Mouse (Mus musculus): ENCODE measurements around the gene Sec22a. TPM values are rescaled to one million over a fixed set of nuclear protein-coding genes. Genes with fewer than 3 reads are reported as not detected.

The Sec22a gene
- polyA plus RNA-seq, 1 experiment from 2014 or later, result 37.3 TPM

DNA sequence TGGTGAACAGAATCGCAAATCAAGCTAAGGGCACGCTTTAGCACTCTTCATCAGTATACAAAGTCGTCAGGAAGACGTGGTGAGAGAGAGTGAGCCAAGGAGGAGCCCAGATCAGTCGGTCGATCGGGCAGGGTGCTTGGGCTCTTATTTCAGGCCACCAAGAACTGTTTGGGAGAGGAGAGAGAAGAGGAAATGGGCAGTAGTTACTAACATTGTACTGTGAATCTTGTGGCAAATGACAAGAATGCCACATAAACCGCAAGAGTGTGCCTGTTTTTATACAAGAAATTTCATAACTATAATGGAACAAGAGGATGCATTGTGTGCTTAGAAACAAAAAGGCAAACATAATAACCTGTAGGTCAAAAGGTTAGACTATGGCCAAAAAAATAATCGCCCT is 16.3 kb upstream of the Sec22a start:
- Histone ChIP-seq H3K9me3 (ENCODE audit: control insufficient read depth, low read length) (no peaks in the 10 kb centered on the region), H3K9ac (ENCODE audit: low read depth, low read length) (no peak overlapping the region), H3K4me3 (ENCODE audit: low read length) (no peak overlapping the region), H3K27ac (ENCODE audit: low read depth, low read length) (no peak overlapping the region), H3K4me1 (ENCODE audit: control insufficient read depth, insufficient read depth, low read depth, low read length) (no peaks in the 10 kb centered on the region), H3K4me2 (ENCODE audit: low read length) (no peak overlapping the region), H3K27me3 (replicated peaks; ENCODE audit: control insufficient read depth, insufficient read depth, low read length) (no peaks in the 10 kb centered on the region), H3K36me3 (ENCODE audit: control insufficient read depth, insufficient read depth, low read length) (no peaks in the 10 kb centered on the region)
- no peak for ATAC-seq
- WGBS, result 89% methylated on average over 9 of the region's 9 CpGs

DNA sequence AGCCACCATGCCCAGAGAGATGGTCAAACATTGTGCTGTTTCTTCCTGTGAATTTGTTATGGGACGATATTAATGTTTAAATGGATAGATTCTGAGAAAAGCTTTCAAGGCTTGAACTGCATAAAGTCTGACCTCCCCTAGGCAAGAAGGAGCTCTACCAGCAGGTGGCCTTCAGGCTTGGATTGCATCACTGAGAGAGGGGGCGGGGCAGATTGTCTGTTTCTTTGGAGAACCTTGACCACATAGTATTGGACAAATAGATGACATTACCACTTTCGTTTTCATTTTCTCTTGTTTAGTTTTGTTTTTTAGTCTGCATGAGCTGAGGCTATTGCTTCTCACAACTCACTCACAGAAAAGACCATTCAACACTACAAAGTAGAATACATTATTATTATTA is 15.6 kb upstream of the Sec22a start:
- no peaks in the 10 kb centered on the region for H3K27me3 ChIP-seq (replicated peaks; ENCODE audit: control insufficient read depth, insufficient read depth, low read length)
- no peak overlapping the region for H3K27ac ChIP-seq (ENCODE audit: low read depth, low read length)
- WGBS, result 90% methylated on average over 3 of the region's 3 CpGs
- no peaks in the 10 kb centered on the region for H3K36me3 ChIP-seq (ENCODE audit: control insufficient read depth, insufficient read depth, low read length)
- H3K9ac ChIP-seq (ENCODE audit: low read depth, low read length), result no peak overlapping the region
- no peak overlapping the region for H3K4me3 ChIP-seq (ENCODE audit: low read length)
- no peak overlapping the region for H3K4me2 ChIP-seq (ENCODE audit: low read length)
- no peak for ATAC-seq
- no peaks in the 10 kb centered on the region for H3K4me1 ChIP-seq (ENCODE audit: control insufficient read depth, insufficient read depth, low read depth, low read length)
- no peaks in the 10 kb centered on the region for H3K9me3 ChIP-seq (ENCODE audit: control insufficient read depth, low read length)

DNA sequence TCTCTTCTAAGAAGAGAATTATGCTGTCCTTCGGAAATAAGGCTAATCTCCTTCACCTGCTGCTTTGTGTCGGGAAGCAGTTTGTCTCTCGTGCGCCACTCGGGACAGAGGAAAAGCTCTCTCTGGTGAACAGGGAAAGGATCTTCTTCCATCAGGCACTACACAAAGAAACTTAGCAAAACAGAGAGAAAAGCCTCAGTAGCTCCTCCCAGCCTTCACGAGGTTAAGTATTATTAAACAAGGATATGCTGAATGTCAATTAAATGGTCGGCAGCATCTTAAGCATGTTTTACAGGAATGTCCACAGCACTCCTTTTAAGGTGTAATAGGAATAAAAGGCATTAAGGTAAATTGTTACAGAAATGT is 328 bp upstream of the Sec22a start:
- Histone ChIP-seq H3K36me3 (ENCODE audit: control insufficient read depth, insufficient read depth, low read length) (peaks cover 3% of the 10 kb centered on the region; the same call in 1 of the 2 replicates), H3K4me2 (ENCODE audit: low read length) (peak overlapping the region; percentile 54), H3K9me3 (ENCODE audit: control insufficient read depth, low read length) (no peaks in the 10 kb centered on the region), H3K4me3 (ENCODE audit: low read length) (peak overlapping the region; percentile 68), H3K4me1 (ENCODE audit: control insufficient read depth, insufficient read depth, low read depth, low read length) (peaks cover 4% of the 10 kb centered on the region), H3K9ac (ENCODE audit: low read depth, low read length) (peak overlapping the region; percentile 57), H3K27me3 (replicated peaks; ENCODE audit: control insufficient read depth, insufficient read depth, low read length) (no peaks in the 10 kb centered on the region), H3K27ac (ENCODE audit: low read depth, low read length) (peak overlapping the region; percentile 68)
- 1% methylated on average over 7 of the region's 7 CpGs for WGBS
- ATAC-seq, result no peak; the same call in 1 of the 2 replicates

DNA sequence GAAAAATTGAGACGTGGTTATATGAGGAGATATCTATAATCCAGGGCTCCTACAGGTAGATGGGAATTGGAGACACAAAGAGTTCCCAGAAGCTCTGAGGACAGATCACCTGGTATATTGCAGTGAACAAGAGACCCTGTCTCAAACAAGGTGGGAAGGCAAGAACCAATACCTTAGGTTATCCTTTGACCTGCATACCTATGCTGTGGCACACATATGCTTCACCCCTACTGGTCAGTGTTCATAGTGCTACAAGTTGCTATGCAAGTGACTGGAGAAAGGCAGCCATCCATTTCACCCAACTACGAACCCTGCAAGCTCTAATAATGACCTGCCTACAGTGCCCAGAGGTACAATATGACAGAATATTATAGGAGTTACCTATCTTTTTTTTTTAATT is 1.5 kb downstream of the Sec22a start:
- Histone ChIP-seq H3K4me3 (ENCODE audit: low read length) (no peak overlapping the region), H3K9ac (ENCODE audit: low read depth, low read length) (no peak overlapping the region), H3K27ac (ENCODE audit: low read depth, low read length) (no peak overlapping the region), H3K9me3 (ENCODE audit: control insufficient read depth, low read length) (no peaks in the 10 kb centered on the region), H3K4me2 (ENCODE audit: low read length) (no peak overlapping the region), H3K4me1 (ENCODE audit: control insufficient read depth, insufficient read depth, low read depth, low read length) (peaks cover 4% of the 10 kb centered on the region), H3K36me3 (ENCODE audit: control insufficient read depth, insufficient read depth, low read length) (peaks cover 3% of the 10 kb centered on the region; the same call in 1 of the 2 replicates), H3K27me3 (replicated peaks; ENCODE audit: control insufficient read depth, insufficient read depth, low read length) (no peaks in the 10 kb centered on the region)
- ATAC-seq, result no peak
- 88% methylated on average over 2 of the region's 2 CpGs for WGBS

DNA sequence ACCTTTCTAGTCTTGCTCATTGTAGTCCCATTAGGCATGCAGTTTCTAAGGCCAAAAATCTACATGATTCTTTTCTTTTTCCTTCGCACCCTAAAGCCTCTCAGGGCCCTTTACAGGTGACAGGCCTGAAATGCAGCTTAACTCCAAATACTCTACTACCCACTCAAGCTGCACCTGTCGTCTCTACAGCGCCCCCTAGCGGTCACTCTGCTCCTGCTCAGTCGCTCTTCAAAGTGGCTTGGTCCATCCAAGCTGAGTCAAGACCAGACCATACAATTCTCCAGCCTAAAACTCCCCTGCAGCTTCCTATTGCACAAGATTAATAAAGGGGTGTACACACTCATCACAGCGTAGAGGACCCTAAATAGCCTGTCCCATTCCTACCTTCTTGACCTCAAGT is 3.1 kb downstream of the Sec22a start:
- peaks cover 3% of the 10 kb centered on the region; the same call in 1 of the 2 replicates for H3K36me3 ChIP-seq (ENCODE audit: control insufficient read depth, insufficient read depth, low read length)
- no peak overlapping the region for H3K4me3 ChIP-seq (ENCODE audit: low read length)
- no peaks in the 10 kb centered on the region for H3K27me3 ChIP-seq (replicated peaks; ENCODE audit: control insufficient read depth, insufficient read depth, low read length)
- no peak overlapping the region for H3K27ac ChIP-seq (ENCODE audit: low read depth, low read length)
- no peak overlapping the region for H3K9ac ChIP-seq (ENCODE audit: low read depth, low read length)
- no peak for ATAC-seq
- H3K4me1 ChIP-seq (ENCODE audit: control insufficient read depth, insufficient read depth, low read depth, low read length), result peaks cover 4% of the 10 kb centered on the region
- 33% methylated on average over 6 of the region's 6 CpGs for WGBS
- H3K9me3 ChIP-seq (ENCODE audit: control insufficient read depth, low read length), result no peaks in the 10 kb centered on the region
- H3K4me2 ChIP-seq (ENCODE audit: low read length), result no peak overlapping the region

DNA sequence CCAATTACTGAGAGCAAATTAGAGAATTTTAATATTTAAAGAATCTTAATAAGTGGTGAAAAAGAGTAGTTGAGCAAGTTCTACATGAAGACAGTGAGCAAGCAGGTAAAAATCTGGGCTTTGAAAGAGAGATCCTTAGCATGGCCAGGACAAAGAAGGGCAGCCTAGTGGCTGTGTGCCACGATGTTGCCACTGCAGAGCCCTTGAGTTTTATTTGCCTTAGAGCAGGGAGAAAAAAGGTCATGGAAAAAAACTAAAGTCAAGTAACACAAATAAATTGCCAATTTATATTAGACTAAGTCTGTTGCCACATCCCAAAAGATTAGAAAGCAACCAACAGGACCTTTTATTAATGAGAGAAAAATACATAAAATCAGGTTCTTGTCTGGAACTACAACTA is 6.3 kb downstream of the Sec22a start:
- H3K9me3 ChIP-seq (ENCODE audit: control insufficient read depth, low read length), result no peaks in the 10 kb centered on the region
- no peaks in the 10 kb centered on the region for H3K4me1 ChIP-seq (ENCODE audit: control insufficient read depth, insufficient read depth, low read depth, low read length)
- H3K36me3 ChIP-seq (ENCODE audit: control insufficient read depth, insufficient read depth, low read length), result peaks cover 3% of the 10 kb centered on the region; the same call in 1 of the 2 replicates
- no peak overlapping the region for H3K27ac ChIP-seq (ENCODE audit: low read depth, low read length)
- H3K4me2 ChIP-seq (ENCODE audit: low read length), result no peak overlapping the region
- no peak for ATAC-seq
- no peaks in the 10 kb centered on the region for H3K27me3 ChIP-seq (replicated peaks; ENCODE audit: control insufficient read depth, insufficient read depth, low read length)
- no peak overlapping the region for H3K9ac ChIP-seq (ENCODE audit: low read depth, low read length)
- H3K4me3 ChIP-seq (ENCODE audit: low read length), result no peak overlapping the region
- 96% methylated on average over 1 of the region's 1 CpGs for WGBS

DNA sequence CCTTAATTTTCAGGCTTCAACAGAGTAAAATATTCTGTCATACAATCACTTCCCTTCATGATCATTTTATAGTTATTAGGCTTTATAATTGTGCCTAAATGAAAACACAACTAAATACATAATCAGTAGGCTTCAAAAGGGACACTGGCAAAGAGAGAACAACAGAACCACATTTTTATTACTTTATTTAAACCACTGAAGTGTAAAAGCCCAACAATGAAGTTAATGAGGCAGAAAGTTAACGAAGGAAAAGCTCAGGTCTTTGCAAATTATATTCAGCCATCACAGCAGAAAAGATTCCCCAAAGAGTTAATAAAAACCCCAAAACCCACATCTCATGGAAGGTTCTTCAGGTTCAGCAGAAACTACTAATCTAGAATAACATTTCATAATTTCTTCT is 33.3 kb downstream of the Sec22a start:
- Histone ChIP-seq H3K4me1 (ENCODE audit: control insufficient read depth, insufficient read depth, low read depth, low read length) (no peaks in the 10 kb centered on the region), H3K9me3 (ENCODE audit: control insufficient read depth, low read length) (no peaks in the 10 kb centered on the region), H3K36me3 (ENCODE audit: control insufficient read depth, insufficient read depth, low read length) (no peaks in the 10 kb centered on the region), H3K9ac (ENCODE audit: low read depth, low read length) (no peak overlapping the region), H3K4me2 (ENCODE audit: low read length) (no peak overlapping the region), H3K27me3 (replicated peaks; ENCODE audit: control insufficient read depth, insufficient read depth, low read length) (no peaks in the 10 kb centered on the region), H3K4me3 (ENCODE audit: low read length) (no peak overlapping the region), H3K27ac (ENCODE audit: low read depth, low read length) (no peak overlapping the region)
- no peak for ATAC-seq
- 19% methylated on average over 1 of the region's 1 CpGs for WGBS

DNA sequence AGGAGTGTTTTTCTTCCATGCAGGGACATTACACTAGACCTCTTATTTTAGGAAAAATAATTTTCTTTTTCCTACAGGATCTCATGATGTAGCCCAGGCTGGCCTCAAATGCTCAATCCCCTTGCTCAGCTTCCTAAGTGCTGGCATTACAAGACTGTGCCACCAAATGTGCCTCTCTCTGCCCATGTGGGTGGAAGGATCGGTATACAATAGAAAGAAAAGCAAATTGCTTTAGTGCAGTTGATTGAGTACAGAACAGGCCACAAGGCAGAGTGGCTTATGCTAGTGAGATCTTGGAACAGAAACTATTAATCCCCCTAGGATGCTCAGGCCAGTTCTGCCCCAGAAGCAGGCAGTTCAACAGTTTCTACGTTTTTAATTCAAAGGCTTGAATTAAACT is 43.9 kb downstream of the Sec22a start:
- ATAC-seq, result peak; percentile 27
- Histone ChIP-seq H3K9ac (ENCODE audit: low read depth, low read length) (no peak overlapping the region), H3K27me3 (replicated peaks; ENCODE audit: control insufficient read depth, insufficient read depth, low read length) (no peaks in the 10 kb centered on the region), H3K4me3 (ENCODE audit: low read length) (no peak overlapping the region), H3K4me2 (ENCODE audit: low read length) (no peak overlapping the region), H3K36me3 (ENCODE audit: control insufficient read depth, insufficient read depth, low read length) (no peaks in the 10 kb centered on the region), H3K9me3 (ENCODE audit: control insufficient read depth, low read length) (no peaks in the 10 kb centered on the region), H3K27ac (ENCODE audit: low read depth, low read length) (no peak overlapping the region), H3K4me1 (ENCODE audit: control insufficient read depth, insufficient read depth, low read depth, low read length) (peaks cover 2% of the 10 kb centered on the region; the same call in 1 of the 2 replicates)
- 84% methylated on average over 2 of the region's 2 CpGs for WGBS

DNA sequence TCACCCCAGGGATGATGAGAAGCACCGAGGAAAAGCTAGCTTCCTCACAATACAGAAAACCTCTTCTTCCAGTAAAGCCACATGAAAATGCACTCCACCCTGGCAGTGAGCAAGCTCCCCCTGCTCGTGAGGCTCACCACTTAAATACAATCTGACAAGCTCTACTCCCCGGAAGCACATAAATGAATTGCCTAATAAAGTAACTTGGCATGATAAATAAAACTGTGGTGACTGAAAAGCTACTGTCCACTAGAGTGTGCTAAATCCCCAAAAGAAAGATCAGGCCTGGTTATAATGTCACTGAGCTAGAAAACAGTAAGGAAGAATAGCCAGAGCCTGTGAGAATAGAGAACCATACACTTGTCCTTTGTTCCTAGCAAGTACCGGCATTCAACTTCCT is 44.4 kb downstream of the Sec22a start:
- 23% methylated on average over 4 of the region's 4 CpGs for WGBS
- Histone ChIP-seq H3K36me3 (ENCODE audit: control insufficient read depth, insufficient read depth, low read length) (no peaks in the 10 kb centered on the region), H3K4me3 (ENCODE audit: low read length) (no peak overlapping the region), H3K4me2 (ENCODE audit: low read length) (no peak overlapping the region), H3K4me1 (ENCODE audit: control insufficient read depth, insufficient read depth, low read depth, low read length) (peaks cover 2% of the 10 kb centered on the region; the same call in 1 of the 2 replicates), H3K9me3 (ENCODE audit: control insufficient read depth, low read length) (no peaks in the 10 kb centered on the region), H3K27me3 (replicated peaks; ENCODE audit: control insufficient read depth, insufficient read depth, low read length) (no peaks in the 10 kb centered on the region), H3K27ac (ENCODE audit: low read depth, low read length) (no peak overlapping the region), H3K9ac (ENCODE audit: low read depth, low read length) (no peak overlapping the region)
- peak; percentile 83 for ATAC-seq

DNA sequence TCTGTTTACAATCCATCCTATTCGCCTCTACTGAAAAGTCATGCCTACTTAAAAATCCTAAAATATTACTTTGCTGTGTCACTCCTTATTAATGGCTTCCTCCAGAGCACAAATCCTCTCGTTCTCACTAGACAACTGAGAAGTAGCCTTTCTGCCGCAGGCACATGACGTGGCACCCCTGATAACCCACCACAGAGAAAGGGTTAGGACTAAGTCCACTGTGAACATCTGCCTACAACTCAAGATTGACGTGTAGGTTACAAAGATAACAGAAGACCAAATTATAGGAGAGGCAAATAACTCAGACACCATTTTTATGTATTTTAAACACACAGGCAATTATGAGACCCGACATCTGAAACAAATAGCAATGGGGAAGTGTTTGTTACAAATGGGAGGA is 45.3 kb downstream of the Sec22a start:
- 81% methylated on average over 6 of the region's 6 CpGs for WGBS
- no peaks in the 10 kb centered on the region for H3K9me3 ChIP-seq (ENCODE audit: control insufficient read depth, low read length)
- peaks cover 3% of the 10 kb centered on the region; the same call in 1 of the 2 replicates for H3K36me3 ChIP-seq (ENCODE audit: control insufficient read depth, insufficient read depth, low read length)
- no peak for ATAC-seq
- H3K27me3 ChIP-seq (replicated peaks; ENCODE audit: control insufficient read depth, insufficient read depth, low read length), result no peaks in the 10 kb centered on the region
- H3K9ac ChIP-seq (ENCODE audit: low read depth, low read length), result no peak overlapping the region
- H3K27ac ChIP-seq (ENCODE audit: low read depth, low read length), result no peak overlapping the region
- no peak overlapping the region for H3K4me3 ChIP-seq (ENCODE audit: low read length)
- peaks cover 2% of the 10 kb centered on the region; the same call in 1 of the 2 replicates for H3K4me1 ChIP-seq (ENCODE audit: control insufficient read depth, insufficient read depth, low read depth, low read length)
- H3K4me2 ChIP-seq (ENCODE audit: low read length), result no peak overlapping the region

All from hindbrain, embryonic 16.5 days (tissue).